Comparison of ENCODE assay signal across 12 mouse cellular contexts in genomic region chr2:168480692-168481091, GRCm38 (mm10).
DNase-seq lines count a peak whose midpoint lies in the region; ATAC-seq lines count a peak whose summit lies in the region.
"Had no signal": no experiment of that assay in that cellular context is flagged by ENCODE, and none has a peak within 500 bp of the region (broad histone marks: within the 10 kb centered on the region; RNA-seq: fewer than 3 reads in every experiment).

No protein-coding gene starts in this region.

- H3K36me3 ChIP-seq in hindbrain, embryonic 15.5 days = no peaks in the 10 kb centered on the region
- no peaks in the 10 kb centered on the region for H3K36me3 ChIP-seq in hindbrain, embryonic 13.5 days
- H3K36me3 ChIP-seq in kidney, embryonic 16.5 days (ENCODE audit: insufficient read depth, low read length) = no peaks in the 10 kb centered on the region
- H3K36me3 ChIP-seq: kidney, embryonic 15.5 days; midbrain, embryonic 13.5 days had no signal

- H3K9ac ChIP-seq in hindbrain, embryonic 15.5 days = no peak overlapping the region
- H3K9ac ChIP-seq in hindbrain, embryonic 13.5 days = no peak overlapping the region
- H3K9ac ChIP-seq in kidney, embryonic 16.5 days (replicated peaks; ENCODE audit: low read length) = no peak overlapping the region
- H3K9ac ChIP-seq: kidney, embryonic 15.5 days; midbrain, embryonic 13.5 days had no signal

- ATAC-seq in hindbrain, embryonic 15.5 days (ENCODE audit: low FRiP score, low read depth) = peak; percentile 63; the same call in 1 of the 2 replicates
- ATAC-seq in hindbrain, embryonic 13.5 days (ENCODE audit: low FRiP score) = no peak
- ATAC-seq in kidney, embryonic 16.5 days (ENCODE audit: low FRiP score, low TSS enrichment) = no peak
- ATAC-seq: midbrain, embryonic 13.5 days had no signal

- H3K4me2 ChIP-seq in hindbrain, embryonic 15.5 days = no peak overlapping the region
- H3K4me2 ChIP-seq in hindbrain, embryonic 13.5 days = no peak overlapping the region
- no peak overlapping the region for H3K4me2 ChIP-seq in kidney, embryonic 16.5 days (replicated peaks; ENCODE audit: low read depth, low read length)
- H3K4me2 ChIP-seq: kidney, embryonic 15.5 days; liver, embryonic 11.5 days; midbrain, embryonic 13.5 days had no signal

- no peak overlapping the region for H3K27ac ChIP-seq in hindbrain, embryonic 15.5 days (replicated peaks)
- H3K27ac ChIP-seq in hindbrain, embryonic 13.5 days = no peak overlapping the region
- H3K27ac ChIP-seq in kidney, embryonic 16.5 days (ENCODE audit: low read length) = no peak overlapping the region
- H3K27ac ChIP-seq: kidney, embryonic 15.5 days; midbrain, embryonic 13.5 days had no signal

- H3K4me1 ChIP-seq in hindbrain, embryonic 15.5 days (replicated peaks) = no peaks in the 10 kb centered on the region
- peaks cover 13% of the 10 kb centered on the region; the same call in 1 of the 2 replicates for H3K4me1 ChIP-seq in hindbrain, embryonic 13.5 days (replicated peaks)
- H3K4me1 ChIP-seq in kidney, embryonic 16.5 days (ENCODE audit: insufficient read depth, low read length) = no peaks in the 10 kb centered on the region
- H3K4me1 ChIP-seq: midbrain, embryonic 13.5 days had no signal

- H3K27me3 ChIP-seq in hindbrain, embryonic 15.5 days = no peaks in the 10 kb centered on the region
- peaks cover 19% of the 10 kb centered on the region for H3K27me3 ChIP-seq in hindbrain, embryonic 13.5 days
- no peaks in the 10 kb centered on the region for H3K27me3 ChIP-seq in kidney, embryonic 16.5 days (ENCODE audit: insufficient read depth, low read length)
- H3K27me3 ChIP-seq: midbrain, embryonic 13.5 days had no signal

- no peaks in the 10 kb centered on the region for H3K9me3 ChIP-seq in hindbrain, embryonic 15.5 days
- no peaks in the 10 kb centered on the region for H3K9me3 ChIP-seq in hindbrain, embryonic 13.5 days
- no peaks in the 10 kb centered on the region for H3K9me3 ChIP-seq in kidney, embryonic 16.5 days (ENCODE audit: low read length)
- H3K9me3 ChIP-seq: kidney, embryonic 15.5 days; midbrain, embryonic 13.5 days had no signal

- H3K4me3 ChIP-seq in hindbrain, embryonic 15.5 days = no peak overlapping the region
- H3K4me3 ChIP-seq in hindbrain, embryonic 13.5 days = no peak overlapping the region
- H3K4me3 ChIP-seq in kidney, embryonic 16.5 days (ENCODE audit: low read length) = no peak overlapping the region
- H3K4me3 ChIP-seq: kidney, embryonic 15.5 days; midbrain, embryonic 13.5 days had no signal

- peak; percentile 46 for DNase-seq in right cerebral cortex, postnatal 14 days
- DNase-seq in right cerebral cortex, adult 18-20 months = no peak
- peak; percentile 94 to 95 for DNase-seq in cerebellum, postnatal 10 days
- no peak for DNase-seq in kidney, postnatal 4 days
- DNase-seq: adrenal gland, postnatal 10 days; lung, postnatal 14 days had no signal

- 61% methylated on average over 6 of the region's 6 CpGs for WGBS in hindbrain, embryonic 15.5 days
- WGBS in hindbrain, embryonic 13.5 days = 63% methylated on average over 6 of the region's 6 CpGs
- 79% methylated on average over 6 of the region's 6 CpGs for WGBS in kidney, embryonic 16.5 days

Comparison
In these comparisons a context has a peak if more than half of its experiments do, and no peak if none do; other contexts are left out.
1. DNase-seq: peak in right cerebral cortex, postnatal 14 days (single experiment) and cerebellum, postnatal 10 days (2 of 2); none in right cerebral cortex, adult 18-20 months (single experiment) and kidney, postnatal 4 days (0 of 2).